In genomic region chr16:52159958-52160504, GRCm38 (mm10) we compare ENCODE assay signal across 23 mouse cellular contexts.
DNase-seq lines count a peak whose midpoint lies in the region; ATAC-seq and TF ChIP-seq lines count a peak whose summit lies in the region.
"Had no signal": no experiment of that assay in that cellular context is flagged by ENCODE, and none has a peak within 500 bp of the region (broad histone marks: within the 10 kb centered on the region; RNA-seq: fewer than 3 reads in every experiment).

No protein-coding gene starts in this region.

- H3K9me3 ChIP-seq in heart, embryonic 13.5 days, result no peaks in the 10 kb centered on the region
- H3K9me3 ChIP-seq in heart, embryonic 10.5 days, result no peaks in the 10 kb centered on the region
- no peaks in the 10 kb centered on the region for H3K9me3 ChIP-seq in kidney, embryonic 15.5 days (replicated peaks)
- H3K9me3 ChIP-seq in ES-E14 (ENCODE audit: control insufficient read depth, insufficient read depth, low read depth, low read length), result no peaks in the 10 kb centered on the region
- H3K9me3 ChIP-seq: embryonic facial prominence, embryonic 12.5 days; embryonic facial prominence, embryonic 15.5 days; forebrain, embryonic 10.5 days; forebrain, embryonic 12.5 days had no signal

- no peak overlapping the region for H3K4me3 ChIP-seq in heart, embryonic 13.5 days
- H3K4me3 ChIP-seq in heart, embryonic 10.5 days, result no peak overlapping the region
- H3K4me3 ChIP-seq in kidney, embryonic 15.5 days (replicated peaks), result no peak overlapping the region
- H3K4me3 ChIP-seq in kidney, adult 2 months (ENCODE audit: insufficient read depth, low read depth, low read length), result no peak overlapping the region
- H3K4me3 ChIP-seq in ES-E14 (ENCODE audit: insufficient read depth in 1 of 2, low read depth in 1 of 2, low read length in 2 of 2, poor library complexity in 1 of 2, severe bottlenecking in 1 of 2), result no peak overlapping the region
- H3K4me3 ChIP-seq: embryonic facial prominence, embryonic 12.5 days; embryonic facial prominence, embryonic 15.5 days; erythroblast, embryonic 14.5 days; forebrain, embryonic 10.5 days; forebrain, embryonic 12.5 days had no signal

- H3K27ac ChIP-seq in heart, embryonic 13.5 days (replicated peaks), result 0 out of 2 replicates have a peak overlapping the region, but pooled peaks have one; percentile 32
- no peak overlapping the region for H3K27ac ChIP-seq in heart, embryonic 10.5 days
- no peak overlapping the region for H3K27ac ChIP-seq in kidney, embryonic 15.5 days
- H3K27ac ChIP-seq in kidney, adult 2 months (ENCODE audit: insufficient read depth, low read depth, low read length), result no peak overlapping the region
- no peak overlapping the region for H3K27ac ChIP-seq in ES-E14 (ENCODE audit: insufficient read depth, low read depth, low read length, poor library complexity, severe bottlenecking)
- H3K27ac ChIP-seq: embryonic facial prominence, embryonic 12.5 days; embryonic facial prominence, embryonic 15.5 days; forebrain, embryonic 10.5 days had no signal

- H3K4me2 ChIP-seq in heart, embryonic 13.5 days, result no peak overlapping the region
- H3K4me2 ChIP-seq in kidney, embryonic 15.5 days, result no peak overlapping the region
- H3K4me2 ChIP-seq: embryonic facial prominence, embryonic 12.5 days; embryonic facial prominence, embryonic 15.5 days; forebrain, embryonic 12.5 days had no signal

- peaks cover 9% of the 10 kb centered on the region for H3K4me1 ChIP-seq in heart, embryonic 13.5 days
- no peaks in the 10 kb centered on the region for H3K4me1 ChIP-seq in heart, embryonic 10.5 days
- no peaks in the 10 kb centered on the region for H3K4me1 ChIP-seq in kidney, embryonic 15.5 days
- no peaks in the 10 kb centered on the region for H3K4me1 ChIP-seq in kidney, adult 2 months (ENCODE audit: control insufficient read depth, insufficient read depth, low read length)
- H3K4me1 ChIP-seq in ES-E14 (ENCODE audit: control insufficient read depth in 2 of 2, insufficient read depth in 2 of 2, low read length in 2 of 2, poor library complexity in 1 of 2), result 0 out of 4 replicates have a peak, but pooled peaks cover 0 to 2% of the 10 kb centered on the region in 2 experiments
- H3K4me1 ChIP-seq: embryonic facial prominence, embryonic 12.5 days; embryonic facial prominence, embryonic 15.5 days had no signal

- ATAC-seq in heart, embryonic 13.5 days (ENCODE audit: extremely low read depth, insufficient number of reproducible peaks, low FRiP score, low TSS enrichment), result no peak; the same call in 1 of the 2 replicates
- peak; percentile 60 for ATAC-seq in kidney, embryonic 15.5 days (replicated peaks; ENCODE audit: low FRiP score)
- ATAC-seq: forebrain, embryonic 14.5 days; forebrain, embryonic 16.5 days had no signal

- H3K36me3 ChIP-seq in heart, embryonic 13.5 days, result peaks cover 39% of the 10 kb centered on the region
- H3K36me3 ChIP-seq in heart, embryonic 10.5 days, result peaks cover 24% of the 10 kb centered on the region
- peaks cover 51% of the 10 kb centered on the region for H3K36me3 ChIP-seq in kidney, embryonic 15.5 days
- no peaks in the 10 kb centered on the region; the same call in 1 of the 2 replicates for H3K36me3 ChIP-seq in kidney, adult 2 months (ENCODE audit: control insufficient read depth, insufficient read depth, low read length)
- H3K36me3 ChIP-seq in ES-E14 (ENCODE audit: control insufficient read depth, insufficient read depth, low read length, poor library complexity, severe bottlenecking), result no peaks in the 10 kb centered on the region

- TF ChIP-seq CTCF in kidney, adult 2 months (conservative IDR thresholded peaks at IDR 0.05; ENCODE audit: insufficient read depth, insufficient read length, low read depth, low read length), result no peak

- H3K27me3 ChIP-seq in heart, embryonic 13.5 days (replicated peaks), result no peaks in the 10 kb centered on the region
- no peaks in the 10 kb centered on the region for H3K27me3 ChIP-seq in heart, embryonic 10.5 days (ENCODE audit: insufficient read depth, poor library complexity, severe bottlenecking)
- H3K27me3 ChIP-seq in kidney, embryonic 15.5 days, result no peaks in the 10 kb centered on the region
- H3K27me3 ChIP-seq in kidney, adult 2 months (replicated peaks; ENCODE audit: control insufficient read depth, insufficient read depth, low read length), result no peaks in the 10 kb centered on the region
- H3K27me3 ChIP-seq: embryonic facial prominence, embryonic 12.5 days; embryonic facial prominence, embryonic 15.5 days; forebrain, embryonic 12.5 days had no signal

- in situ Hi-C loops in ES-E14 (cut with MboI; ENCODE audit: low sequenced_read_pairs in 2 of 2, unreplicated experiment in 2 of 2), result no loop called here

- no peak for TF ChIP-seq POLR2A in kidney, adult 2 months (IDR thresholded peaks at IDR 0.05; ENCODE audit: low read depth, low read length)

- DNase-seq in heart, embryonic 10.5 days (ENCODE audit: low spot score), result no peak
- no peak for DNase-seq in kidney, adult 2 months
- no peak for DNase-seq in ES-E14 (ENCODE audit: low read depth, low spot score)
- no peak for DNase-seq in kidney, postnatal 36 days
- DNase-seq: adrenal gland, adult 2 months; adrenal gland, postnatal 10 days; adrenal gland, postnatal 25 days; cerebellum, adult 11 months; cerebellum, adult 18-20 months; cerebellum, adult 8-10 months; cerebellum, adult 9-11 months; cerebellum, postnatal 14 days; cerebellum, postnatal 36 days; embryo, embryonic 11 days had no signal

- H3K9ac ChIP-seq in heart, embryonic 13.5 days, result no peak overlapping the region
- no peak overlapping the region for H3K9ac ChIP-seq in kidney, embryonic 15.5 days
- no peak overlapping the region for H3K9ac ChIP-seq in ES-E14 (ENCODE audit: insufficient read depth, low read depth, low read length, poor library complexity, severe bottlenecking)
- H3K9ac ChIP-seq: embryonic facial prominence, embryonic 12.5 days; embryonic facial prominence, embryonic 15.5 days; forebrain, embryonic 12.5 days had no signal

- 56% methylated on average over 6 of the region's 6 CpGs for whole genome bisulfite sequencing in heart, embryonic 13.5 days
- WGBS in heart, embryonic 10.5 days, result 62% methylated on average over 6 of the region's 6 CpGs
- WGBS in kidney, embryonic 15.5 days, result 83% methylated on average over 6 of the region's 6 CpGs
- 82% methylated on average over 6 of the region's 6 CpGs for WGBS in kidney, adult 2 months

TF ChIP-seq in ES-E14, 5 proteins besides CTCF, POLR2A, EP300 and RAD21:
- TF ChIP-seq ZC3H11A (IDR thresholded peaks at IDR 0.05; ENCODE audit: borderline replicate concordance, low read depth, low read length) (no peak), MAFK (IDR thresholded peaks at IDR 0.05; ENCODE audit: insufficient read depth, low read depth, low read length) (peak; percentile 70), HCFC1 (IDR thresholded peaks at IDR 0.05; ENCODE audit: borderline replicate concordance, insufficient read depth, low read length) (no peak)
